Mouse (Mus musculus) kidney, embryonic 15.5 days (tissue): ENCODE measurements around the gene Ccdc157. TPM values are rescaled to one million over a fixed set of nuclear protein-coding genes. Genes with fewer than 3 reads are reported as not detected.
A peak's percentile ranks its signal among the peaks of the same experiment; 100 is the strongest.
"Not testable (repeated sequence)": the region's sequence is repeated elsewhere in the genome, so short reads cannot be mapped to it uniquely, and the experiment has no call there.

Experiments used
- ATAC-seq: fragments of 200-750 bp; cut with Nextera tagmentation; replicated peaks from 2 replicates; pipeline ENCODE4 v1.8.0; 2017; ENCODE audit warnings: moderate TSS enrichment; ENCODE audit not compliant: low FRiP score
- H3K27ac ChIP-seq: fragments of 300-500 bp; sonication (generic); 2 replicates; pipeline ENCODE4 v1.5.1; 2015; ENCODE audit warnings: mild to moderate bottlenecking, inconsistent platforms
- H3K27me3 ChIP-seq: fragments of 300-500 bp; sonication (generic); 2 replicates; pipeline ENCODE4 v1.6.1; 2015; ENCODE audit warnings: inconsistent platforms
- H3K36me3 ChIP-seq: fragments of 300-500 bp; sonication (generic); 2 replicates; pipeline ENCODE4 v1.6.1; 2015; ENCODE audit warnings: inconsistent platforms
- H3K4me1 ChIP-seq: fragments of 300-500 bp; sonication (generic); 2 replicates; pipeline ENCODE4 v1.6.1; 2015; ENCODE audit warnings: inconsistent platforms
- H3K4me2 ChIP-seq: fragments of 300-500 bp; sonication (generic); 2 replicates; pipeline ENCODE4 v1.6.1; 2015; ENCODE audit warnings: moderate library complexity, mild to moderate bottlenecking, inconsistent platforms
- H3K4me3 ChIP-seq: fragments of 300-500 bp; sonication (generic); replicated peaks from 2 replicates; pipeline ENCODE4 v1.5.1; 2015; ENCODE audit warnings: mild to moderate bottlenecking, inconsistent platforms
- H3K9ac ChIP-seq: fragments of 300-500 bp; sonication (generic); 2 replicates; pipeline ENCODE4 v1.6.1; 2015; ENCODE audit warnings: mild to moderate bottlenecking, inconsistent platforms
- H3K9me3 ChIP-seq: fragments of 300-500 bp; sonication (generic); replicated peaks from 2 replicates; pipeline ENCODE4 v1.6.1; 2016; ENCODE audit warnings: inconsistent platforms
- WGBS: fragments of 180-500 bp; shearing (Covaris S2); methylation state at CpG from one replicate; pipeline ENCODE4 v1.1.7; 2015; ENCODE audit warnings: mixed read lengths; 5-methylcytosine and 5-hydroxymethylcytosine counted together
- polyA plus RNA-seq: library from polyadenylated mRNA; unstranded; fragments of >200 nt; fragmentation: Nextera tagmentation; extraction: Ambion mirVana; gene quantifications from 2 replicates; pipeline ENCODE4 v1.2.1, GENCODE M21; 2015

The Ccdc157 gene
- polyA plus RNA-seq, 1 experiment from 2014 or later = 9.0 TPM

DNA sequence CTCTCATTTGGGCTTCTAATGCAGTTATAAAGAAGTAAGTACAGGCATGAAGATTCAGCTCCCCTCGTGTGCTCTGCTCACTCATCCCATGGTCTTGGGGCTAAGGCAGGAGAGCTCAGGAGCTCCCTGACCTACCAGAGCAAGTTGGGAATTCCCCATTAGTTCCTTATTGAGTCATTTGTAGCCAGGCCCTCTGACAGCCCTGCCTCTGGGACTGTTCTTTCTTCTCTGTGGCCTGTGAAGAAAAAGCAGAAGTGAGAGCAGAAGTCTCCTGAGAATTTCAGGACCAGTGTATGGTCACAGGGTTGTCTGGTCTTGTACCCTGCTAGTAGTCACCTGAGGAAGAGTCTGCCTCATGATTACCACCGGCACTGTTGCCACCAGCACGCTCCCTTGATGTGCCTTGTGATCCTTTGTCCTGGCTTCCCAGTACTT, 35.5 kb upstream of the Ccdc157 start:
- no peak for ATAC-seq
- Histone ChIP-seq H3K9ac (no peak overlapping the region), H3K27me3 (no peaks in the 10 kb centered on the region), H3K4me2 (no peak overlapping the region), H3K4me3 (no peak overlapping the region), H3K27ac (0 out of 2 replicates have a peak overlapping the region, but pooled peaks have one; percentile 29), H3K9me3 (no peaks in the 10 kb centered on the region), H3K4me1 (peaks cover 57% of the 10 kb centered on the region), H3K36me3 (no peaks in the 10 kb centered on the region)
- WGBS = 78% methylated on average over 3 of the region's 3 CpGs

DNA sequence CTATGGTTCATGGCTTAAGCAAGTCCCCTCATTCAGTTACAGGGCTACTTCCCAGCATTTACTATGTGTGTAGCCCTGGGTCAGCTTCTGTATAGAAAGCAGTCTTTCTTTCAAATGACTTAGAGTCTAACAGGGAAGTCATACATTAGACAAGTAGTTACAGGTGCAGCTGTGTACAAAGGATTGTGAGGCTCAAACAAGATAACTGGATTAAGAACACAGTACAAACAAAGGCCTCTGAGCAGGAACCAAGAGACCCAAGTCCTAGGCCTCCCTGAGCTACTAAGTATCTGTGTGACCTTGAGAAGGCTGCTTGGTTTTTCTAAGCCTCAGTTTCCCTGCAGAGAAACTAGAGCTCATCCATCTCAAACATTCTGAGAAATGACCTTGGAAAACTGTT, 33.3 kb upstream of the Ccdc157 start:
- ATAC-seq = no peak
- Histone ChIP-seq H3K4me1 (peaks cover 69% of the 10 kb centered on the region), H3K36me3 (no peaks in the 10 kb centered on the region), H3K27me3 (no peaks in the 10 kb centered on the region), H3K4me3 (no peak overlapping the region), H3K9ac (no peak overlapping the region), H3K4me2 (no peak overlapping the region), H3K27ac (no peak overlapping the region), H3K9me3 (no peaks in the 10 kb centered on the region)

DNA sequence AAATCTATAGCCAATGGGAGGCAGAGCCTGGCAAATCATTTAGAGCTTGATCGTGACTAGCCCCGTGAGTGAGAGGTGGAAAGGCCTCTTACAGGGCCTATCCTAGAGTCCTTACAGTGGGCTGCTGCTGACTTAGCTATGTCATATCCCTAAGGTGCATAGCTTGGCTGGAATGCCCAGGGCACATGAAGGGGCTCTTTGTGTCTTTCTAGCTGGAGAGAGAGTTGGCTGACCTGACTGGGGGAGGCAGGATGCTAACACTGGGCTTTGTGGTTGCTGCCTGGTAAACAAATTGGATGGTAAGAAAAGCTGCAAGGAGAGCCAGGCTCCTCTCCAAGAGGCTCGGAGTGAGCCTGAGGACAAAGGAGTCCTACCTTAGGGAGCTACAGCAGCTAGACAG, 32.7 kb upstream of the Ccdc157 start:
- Histone ChIP-seq H3K9ac (no peak overlapping the region), H3K4me1 (peaks cover 69% of the 10 kb centered on the region), H3K27me3 (no peaks in the 10 kb centered on the region), H3K27ac (0 out of 2 replicates have a peak overlapping the region, but pooled peaks have one; percentile 48), H3K4me3 (no peak overlapping the region), H3K9me3 (no peaks in the 10 kb centered on the region), H3K4me2 (no peak overlapping the region), H3K36me3 (no peaks in the 10 kb centered on the region)
- ATAC-seq = no peak
- 73% methylated on average over 3 of the region's 3 CpGs for WGBS

DNA sequence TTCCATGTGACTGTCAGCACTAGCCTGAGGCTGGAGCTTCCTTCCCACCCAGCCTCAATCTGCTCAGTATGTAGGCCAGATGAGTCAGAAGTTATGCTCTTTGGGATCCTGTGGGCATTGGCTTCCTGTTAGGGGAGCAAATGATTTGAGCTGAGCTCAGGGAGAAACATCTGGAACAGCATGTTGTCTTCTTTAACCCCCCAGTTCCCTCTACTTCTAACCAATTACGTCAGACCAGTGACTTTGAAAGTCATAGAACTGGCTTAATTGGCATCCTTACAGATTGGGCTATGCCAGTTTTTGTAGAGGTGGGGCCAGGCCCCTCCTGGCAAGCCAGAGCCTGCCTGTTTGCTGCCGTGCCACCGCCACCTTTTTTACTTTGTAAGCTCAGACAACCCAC, 30.6 kb upstream of the Ccdc157 start:
- H3K27ac ChIP-seq = peak overlapping the region; percentile 48; the same call in 1 of the 2 replicates
- H3K9me3 ChIP-seq = no peaks in the 10 kb centered on the region
- no peaks in the 10 kb centered on the region for H3K36me3 ChIP-seq
- H3K9ac ChIP-seq = 0 out of 2 replicates have a peak overlapping the region, but pooled peaks have one; percentile 14
- H3K27me3 ChIP-seq = no peaks in the 10 kb centered on the region
- H3K4me2 ChIP-seq = no peak overlapping the region
- H3K4me3 ChIP-seq = no peak overlapping the region
- peaks cover 56% of the 10 kb centered on the region for H3K4me1 ChIP-seq
- no peak for ATAC-seq
- 65% methylated on average over 3 of the region's 3 CpGs for WGBS

DNA sequence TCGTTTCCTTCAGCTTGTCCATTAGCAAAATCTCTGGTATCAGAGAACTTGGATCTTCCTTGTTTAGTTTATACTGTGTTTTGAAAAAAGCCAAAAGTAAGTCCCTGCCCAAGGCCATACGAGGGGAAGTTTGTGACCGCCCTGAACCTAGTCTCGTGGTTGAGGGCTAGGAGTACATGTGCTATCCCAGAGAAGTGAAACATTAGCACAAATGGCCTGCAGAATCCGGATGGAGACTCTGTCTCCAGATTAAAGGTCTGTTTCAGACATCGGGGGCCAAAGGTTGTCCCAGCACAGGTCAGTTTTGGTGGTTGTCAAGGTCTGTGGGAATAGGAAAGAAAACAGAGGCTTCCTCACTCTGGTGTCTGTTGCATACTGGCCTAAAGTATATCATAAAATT, 29.1 kb upstream of the Ccdc157 start:
- H3K4me3 ChIP-seq = no peak overlapping the region
- no peak overlapping the region for H3K4me2 ChIP-seq

DNA sequence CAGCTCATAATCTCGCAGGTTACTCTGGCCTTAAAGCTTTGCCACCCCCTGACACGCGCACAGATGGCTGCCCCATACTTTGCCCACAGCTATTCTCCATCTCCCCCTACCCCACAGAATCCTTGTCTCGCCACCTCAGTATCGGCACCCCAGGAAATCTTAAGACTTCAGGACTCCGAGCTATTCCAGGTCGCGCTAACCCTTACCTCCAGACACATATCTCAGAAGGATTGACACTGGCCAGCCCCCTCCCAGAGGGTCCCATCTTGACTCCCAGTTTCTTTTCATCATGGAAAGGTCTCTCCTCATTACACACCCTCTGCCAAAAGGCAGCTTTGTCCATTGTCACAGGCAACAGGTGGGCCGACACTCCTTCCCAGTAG, 27.2 kb upstream of the Ccdc157 start:
- H3K4me3 ChIP-seq = peak overlapping the region; percentile 94
- H3K27me3 ChIP-seq = no peaks in the 10 kb centered on the region
- peak; percentile 5; the same call in 1 of the 2 replicates for ATAC-seq
- peaks cover 47% of the 10 kb centered on the region for H3K4me1 ChIP-seq
- WGBS = 14% methylated on average over 9 of the region's 9 CpGs
- peak overlapping the region; percentile 92 for H3K9ac ChIP-seq
- no peaks in the 10 kb centered on the region for H3K9me3 ChIP-seq
- H3K4me2 ChIP-seq = peak overlapping the region; percentile 87
- H3K36me3 ChIP-seq = peaks cover 13% of the 10 kb centered on the region
- H3K27ac ChIP-seq = no peak overlapping the region

More for the DNA sequence above, 29.1 kb upstream of the Ccdc157 start:
- no peaks in the 10 kb centered on the region for H3K36me3 ChIP-seq
- H3K9me3 ChIP-seq = no peaks in the 10 kb centered on the region
- WGBS = 75% methylated on average over 6 of the region's 6 CpGs
- no peak for ATAC-seq
- no peaks in the 10 kb centered on the region for H3K27me3 ChIP-seq
- H3K27ac ChIP-seq = no peak overlapping the region
- H3K9ac ChIP-seq = no peak overlapping the region
- peaks cover 56% of the 10 kb centered on the region for H3K4me1 ChIP-seq

DNA sequence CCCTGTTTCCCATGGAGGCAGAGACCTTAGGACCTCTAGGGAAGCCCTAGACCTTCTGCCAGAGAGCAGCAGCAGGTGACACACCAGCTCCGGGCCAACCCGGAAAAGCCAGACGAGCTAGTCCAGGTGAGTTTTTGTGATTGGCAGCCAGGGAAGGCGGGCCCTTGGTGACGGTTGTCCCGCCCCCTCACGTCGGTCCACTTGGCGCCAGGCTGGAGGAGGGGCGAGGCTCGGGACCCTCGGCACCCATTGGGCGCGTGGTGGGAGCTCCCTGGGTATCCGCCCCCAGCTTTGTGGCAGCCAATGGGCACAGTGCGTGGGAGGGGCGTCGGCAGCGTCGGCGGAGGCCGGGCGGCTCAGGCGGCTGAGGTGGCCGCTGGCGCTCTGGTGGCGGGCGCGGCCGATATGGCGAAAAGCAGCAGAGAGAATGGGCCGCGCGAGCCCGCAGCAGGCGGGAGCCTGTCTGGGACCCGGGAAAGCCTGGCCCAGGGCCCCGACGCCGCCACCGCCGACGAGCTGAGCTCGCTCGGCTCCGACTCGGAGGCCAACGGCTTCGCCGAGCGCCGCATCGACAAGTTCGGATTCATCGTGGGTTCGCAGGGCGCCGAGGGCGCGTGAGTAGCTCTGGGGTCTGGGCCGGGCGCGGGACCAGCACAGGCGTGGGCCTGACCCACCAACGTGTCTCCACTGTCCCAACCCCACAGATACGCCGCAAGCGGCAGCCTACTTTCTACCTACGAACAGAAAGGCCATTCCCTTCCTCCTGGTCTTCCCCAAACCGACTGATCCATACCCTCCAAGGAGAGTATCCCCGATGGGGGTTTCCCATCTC, 26.6 kb upstream of the Ccdc157 start, which contains the start of gene Tbc1d10a:
TSS of gene Tbc1d10a (plus strand) at position 304 of the 832 bp plus-strand sequence.
- Histone ChIP-seq H3K27ac (peak within 1 kb of the TSS; percentile 68), H3K9ac (peak within 1 kb of the TSS; percentile 92)
- under 1% methylated on average over 71 of the region's 71 CpGs for WGBS

DNA sequence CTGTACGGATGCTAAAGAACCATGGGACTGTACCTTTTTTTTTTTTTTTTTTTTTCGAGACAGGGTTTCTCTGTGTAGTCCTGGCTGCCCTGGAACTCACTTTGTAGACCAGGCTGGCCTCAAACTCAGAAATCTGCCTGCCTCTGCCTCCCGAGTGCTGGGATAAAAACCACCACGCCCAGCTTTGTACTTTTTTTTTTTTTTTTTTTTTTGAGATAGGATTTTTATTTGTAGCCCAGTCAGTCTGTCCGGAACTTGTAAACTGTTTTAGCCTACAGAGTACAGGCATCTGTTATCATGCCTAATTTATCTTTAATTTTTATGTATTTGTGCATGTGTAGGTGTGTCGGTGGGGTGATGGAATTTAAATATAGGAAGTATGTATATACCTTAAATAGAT, 25.4 kb upstream of the Ccdc157 start:
- not testable (repeated sequence) for ATAC-seq, H3K27ac ChIP-seq, H3K27me3 ChIP-seq, H3K4me3 ChIP-seq, H3K4me2 ChIP-seq, H3K9ac ChIP-seq, H3K9me3 ChIP-seq
- WGBS = 94% methylated on average over 6 of the region's 6 CpGs
- Histone ChIP-seq H3K4me1 (peaks cover 29% of the 10 kb centered on the region), H3K36me3 (peaks cover 31% of the 10 kb centered on the region)

More for the DNA sequence above, 26.6 kb upstream of the Ccdc157 start, which contains the start of gene Tbc1d10a:
- peak; percentile 97 for ATAC-seq
- peaks cover 19% of the 10 kb centered on the region for H3K36me3 ChIP-seq
- no peaks in the 10 kb centered on the region for H3K9me3 ChIP-seq
- H3K4me3 ChIP-seq = peak within 1 kb of the TSS; percentile 94
- H3K27me3 ChIP-seq = no peaks in the 10 kb centered on the region
- H3K4me1 ChIP-seq = peaks cover 41% of the 10 kb centered on the region
- H3K4me2 ChIP-seq = peak within 1 kb of the TSS; percentile 87

DNA sequence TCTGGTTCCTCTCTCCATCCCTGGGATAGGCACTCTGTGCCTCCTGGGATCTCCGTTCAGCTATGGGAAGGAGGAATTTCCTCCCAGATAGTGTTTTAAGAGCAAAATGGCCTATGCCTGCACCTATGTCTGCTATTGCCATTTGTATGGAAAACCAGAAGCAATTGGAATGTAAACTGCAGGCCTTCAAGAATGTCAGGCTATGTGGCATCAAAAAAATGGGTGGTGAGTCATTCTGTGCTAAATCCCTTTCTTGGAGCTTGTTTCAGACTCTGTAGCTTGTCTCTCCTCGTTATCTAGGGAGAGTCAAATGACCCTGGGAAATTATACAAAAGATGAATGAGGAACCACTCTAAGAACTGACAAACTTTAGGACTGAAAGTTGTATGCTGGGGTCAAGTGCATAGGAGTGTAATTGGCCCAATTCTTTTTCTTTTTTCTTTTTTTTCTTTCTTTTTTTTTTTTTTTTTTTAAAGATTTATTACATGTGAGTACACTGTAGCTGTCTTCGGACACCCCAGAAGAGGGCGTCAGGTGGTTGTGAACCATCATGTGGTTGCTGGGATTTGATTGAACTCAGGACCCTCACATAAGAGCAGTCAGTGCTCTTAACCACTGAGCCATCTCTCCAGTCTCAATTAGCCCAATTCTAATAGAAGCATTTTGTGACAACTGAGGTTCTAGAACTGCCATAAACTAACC, 24.3 kb upstream of the Ccdc157 start:
- ATAC-seq = no peak
- H3K27ac ChIP-seq = peak overlapping the region; percentile 56; the same call in 1 of the 2 replicates
- H3K4me2 ChIP-seq = no peak overlapping the region
- peaks cover 42% of the 10 kb centered on the region for H3K36me3 ChIP-seq
- H3K4me3 ChIP-seq = no peak overlapping the region
- no peaks in the 10 kb centered on the region for H3K27me3 ChIP-seq
- no peaks in the 10 kb centered on the region for H3K9me3 ChIP-seq
- H3K4me1 ChIP-seq = peaks cover 22% of the 10 kb centered on the region
- H3K9ac ChIP-seq = no peak overlapping the region
- 72% methylated on average over 4 of the region's 4 CpGs for WGBS

DNA sequence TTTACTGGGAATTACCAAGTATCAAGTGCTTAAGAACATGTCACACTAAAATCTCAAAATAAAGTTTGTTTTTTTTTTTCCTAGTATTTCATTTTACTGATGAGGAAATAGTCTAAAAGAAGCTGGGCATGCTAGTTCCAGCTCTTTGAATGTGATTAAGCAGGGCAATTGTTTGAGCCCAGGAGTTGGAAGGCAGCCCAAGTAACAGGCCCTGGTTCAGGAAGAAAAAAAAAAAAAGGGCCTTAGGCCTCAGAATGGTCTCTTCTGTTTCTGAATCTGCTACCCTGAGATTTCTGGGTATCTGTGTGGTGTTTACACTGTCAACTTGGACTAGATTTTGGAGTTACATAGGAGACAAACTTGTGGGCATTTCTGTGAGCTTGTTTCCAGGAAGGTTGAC, 23.4 kb upstream of the Ccdc157 start:
- no peak overlapping the region for H3K4me2 ChIP-seq
- peaks cover 51% of the 10 kb centered on the region for H3K36me3 ChIP-seq
- peaks cover 14% of the 10 kb centered on the region for H3K4me1 ChIP-seq
- H3K9ac ChIP-seq = no peak overlapping the region
- H3K4me3 ChIP-seq = no peak overlapping the region
- no peaks in the 10 kb centered on the region for H3K9me3 ChIP-seq
- H3K27ac ChIP-seq = peak overlapping the region; percentile 56; the same call in 1 of the 2 replicates
- H3K27me3 ChIP-seq = no peaks in the 10 kb centered on the region
- no peak for ATAC-seq

DNA sequence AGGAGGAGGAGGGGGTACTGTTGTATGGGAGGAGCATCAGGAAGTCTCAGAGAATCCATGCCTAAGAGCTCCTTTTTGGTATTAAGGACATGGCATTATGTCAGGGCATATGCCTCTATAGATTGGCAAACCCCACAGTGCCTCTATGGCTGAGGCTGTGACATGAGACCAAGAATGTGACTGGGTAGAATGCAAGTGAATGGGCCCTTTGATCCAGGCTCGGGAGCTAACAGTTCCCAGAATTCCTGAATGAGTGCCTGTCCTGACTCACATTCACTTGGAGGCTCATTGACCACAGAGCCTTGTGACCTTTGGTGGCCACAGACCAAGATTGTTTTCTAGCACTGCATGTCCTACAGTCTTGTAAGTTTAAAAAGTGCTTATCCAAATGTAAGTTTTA, 22.0 kb upstream of the Ccdc157 start:
- no peak for ATAC-seq
- H3K9me3 ChIP-seq = no peaks in the 10 kb centered on the region

DNA sequence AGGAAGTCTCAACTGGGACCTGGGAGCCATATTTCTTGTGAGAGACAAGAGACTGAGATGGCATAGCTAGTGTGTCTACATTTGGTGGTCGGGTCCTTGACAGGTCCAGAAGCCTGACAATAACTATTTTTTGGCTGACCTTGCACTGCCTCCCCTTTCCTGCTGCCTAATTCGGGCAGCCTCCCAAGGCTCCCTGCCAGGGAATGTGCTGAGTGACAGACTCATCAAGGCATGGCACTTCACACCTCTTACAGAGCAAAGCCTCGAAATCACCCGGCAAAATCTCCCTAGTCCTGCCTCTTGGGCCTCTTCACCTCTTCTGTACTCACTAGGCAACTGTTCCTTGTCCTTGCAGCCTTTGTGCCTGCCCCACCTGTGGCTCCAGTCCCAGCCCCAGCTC, 17.6 kb upstream of the Ccdc157 start:
- no peak overlapping the region for H3K9ac ChIP-seq
- no peak for ATAC-seq
- no peak overlapping the region for H3K4me3 ChIP-seq
- no peaks in the 10 kb centered on the region for H3K9me3 ChIP-seq
- no peak overlapping the region for H3K27ac ChIP-seq
- H3K36me3 ChIP-seq = peaks cover 99% of the 10 kb centered on the region
- 64% methylated on average over 4 of the region's 4 CpGs for WGBS
- no peaks in the 10 kb centered on the region for H3K4me1 ChIP-seq
- no peaks in the 10 kb centered on the region for H3K27me3 ChIP-seq
- no peak overlapping the region for H3K4me2 ChIP-seq

More for the DNA sequence above, 22.0 kb upstream of the Ccdc157 start:
- Histone ChIP-seq H3K4me3 (no peak overlapping the region), H3K4me1 (peaks cover under 1% of the 10 kb centered on the region; the same call in 1 of the 2 replicates), H3K9ac (no peak overlapping the region), H3K27me3 (no peaks in the 10 kb centered on the region), H3K27ac (no peak overlapping the region), H3K4me2 (no peak overlapping the region), H3K36me3 (peaks cover 65% of the 10 kb centered on the region)
- 13% methylated on average over 1 of the region's 1 CpGs for WGBS
